Mouse (Mus musculus) ES-E14 (cell line): ENCODE measurements around the gene Strn.

Source experiments
- CHD2 ChIP-seq: IDR thresholded peaks from 2 replicates; pipeline ENCODE4 v1.6.1; 2014; ENCODE audit warnings: mild to moderate bottlenecking, low read depth, low read length, inconsistent platforms
- HCFC1 ChIP-seq: IDR thresholded peaks from 2 replicates; pipeline ENCODE4 v1.6.1; 2012; ENCODE audit warnings: low read length, inconsistent platforms, borderline replicate concordance; ENCODE audit not compliant: insufficient read depth

DNA sequence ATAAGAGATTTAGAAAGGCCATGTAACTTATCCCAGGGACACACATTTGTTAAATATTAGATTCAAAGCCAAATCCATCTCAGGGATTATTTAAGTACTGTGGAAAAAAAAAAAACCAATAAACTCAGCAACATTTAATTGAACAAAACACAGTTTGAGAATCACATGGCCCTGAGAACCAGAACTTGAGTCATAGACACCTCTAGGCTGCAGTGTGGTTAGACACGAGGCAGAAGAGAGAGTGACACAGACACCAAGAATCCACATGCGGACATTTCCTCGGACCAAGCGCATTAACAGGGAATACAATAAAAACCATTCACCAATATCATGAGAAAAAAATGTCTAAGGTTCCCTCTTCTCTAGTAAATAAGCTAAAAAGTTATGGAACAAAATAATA is 94.7 kb downstream of the Strn start:
- no peak for TF ChIP-seq CHD2
- TF ChIP-seq HCFC1: no peak
